Mouse (Mus musculus) CH12.LX (cell line): Measurements from ENCODE around the gene Aarsd1. TPM values are rescaled to one million over a fixed set of nuclear protein-coding genes. Genes with fewer than 3 reads are reported as not detected.
"Not testable (repeated sequence)": the region's sequence is repeated elsewhere in the genome, so short reads cannot be mapped to it uniquely, and the experiment has no call there.

Experiments used
- DNase-seq: peaks from one replicate; pipeline ENCODE4 v3.0.0-alpha.2; 2013; ENCODE audit errors: extremely low read depth
- H3K27ac ChIP-seq: 2 replicates; pipeline ENCODE4 v1.5.1; 2012; ENCODE audit warnings: low read depth, mild to moderate bottlenecking, control low read depth, moderate library complexity; ENCODE audit not compliant: insufficient read depth
- H3K27me3 ChIP-seq: replicated peaks from 2 replicates; pipeline ENCODE3; 2012; ENCODE audit warnings: inconsistent platforms
- H3K36me3 ChIP-seq, 2 experiments: replicated peaks in 1 of 2; 2 replicates each; pipeline versions ENCODE3 to v1.6.1; 2012; ENCODE audit warnings: inconsistent platforms in 1 of 2, low read length in 1 of 2, mild to moderate bottlenecking in 1 of 2, mixed read lengths in 1 of 2, moderate library complexity in 1 of 2; ENCODE audit not compliant: control insufficient read depth in 1 of 2, insufficient read depth in 1 of 2
- H3K4me1 ChIP-seq, 2 experiments: 2 replicates each; pipeline ENCODE4 v1.6.1; 2012; ENCODE audit warnings: inconsistent platforms in 1 of 2, moderate library complexity in 1 of 2; ENCODE audit not compliant: insufficient read depth in 2 of 2, control insufficient read depth in 1 of 2
- H3K4me2 ChIP-seq: 2 replicates; pipeline ENCODE4 v1.6.1; 2012; ENCODE audit warnings: low read depth, mild to moderate bottlenecking, control low read depth; ENCODE audit not compliant: poor library complexity, insufficient read depth, severe bottlenecking
- H3K4me3 ChIP-seq, 3 experiments: fragments of 150-350 bp in 1 of 3; sonication (generic) in 1 of 3; replicated peaks in 1 of 3; 2 replicates each; pipeline versions ENCODE3 to v1.5.1; 2011 to 2012; ENCODE audit warnings: low read depth in 2 of 3, low read length in 2 of 3, mild to moderate bottlenecking in 2 of 3, moderate library complexity in 2 of 3, control low read depth in 1 of 3, improper control_type of control experiment in 1 of 3, inconsistent platforms in 1 of 3, mixed read lengths in 1 of 3; ENCODE audit not compliant: poor library complexity in 1 of 3
- H3K79me2 ChIP-seq: replicated peaks from 2 replicates; pipeline ENCODE4 v1.6.1; 2012; ENCODE audit warnings: mild to moderate bottlenecking, moderate library complexity; ENCODE audit not compliant: control insufficient read depth, poor library complexity, insufficient read depth, severe bottlenecking; ENCODE audit errors: extremely low read depth
- H3K9ac ChIP-seq: 2 replicates; pipeline ENCODE4 v1.6.1; 2012; ENCODE audit warnings: low read depth, mild to moderate bottlenecking, control low read depth, moderate library complexity; ENCODE audit not compliant: insufficient read depth
- H3K9me3 ChIP-seq: replicated peaks from 2 replicates; pipeline ENCODE3; 2012; ENCODE audit warnings: low read length, inconsistent platforms, mixed read lengths
- CTCF ChIP-seq, 2 experiments: IDR thresholded peaks in 1 of 2; conservative IDR thresholded peaks in 1 of 2; 2 replicates each; pipeline ENCODE4 v1.5.1; 2011 to 2012; ENCODE audit warnings: low read depth in 2 of 2, low read length in 2 of 2, improper control_type of control experiment in 1 of 2, inconsistent platforms in 1 of 2, mild to moderate bottlenecking in 1 of 2, moderate library complexity in 1 of 2
- ELF1 ChIP-seq: IDR thresholded peaks from 2 replicates; pipeline ENCODE4 v1.6.1; 2014; ENCODE audit warnings: low read depth, mild to moderate bottlenecking, inconsistent platforms, low read length, improper control_type of control experiment
- ETS1 ChIP-seq: conservative IDR thresholded peaks from 2 replicates; pipeline ENCODE4 v1.6.1; 2012; ENCODE audit warnings: low read depth, mild to moderate bottlenecking, inconsistent platforms, low read length, improper control_type of control experiment, moderate library complexity
- GABPA ChIP-seq: IDR thresholded peaks from 2 replicates; pipeline ENCODE4 v1.6.1; 2012; ENCODE audit warnings: low read depth, low read length, improper control_type of control experiment, inconsistent platforms; ENCODE audit not compliant: insufficient replicate concordance
- IRF4 ChIP-seq: IDR thresholded peaks from 2 replicates; pipeline ENCODE4 v1.6.1; 2014; ENCODE audit warnings: low read depth, mild to moderate bottlenecking, inconsistent platforms, low read length, improper control_type of control experiment
- MAFK ChIP-seq: IDR thresholded peaks from 2 replicates; pipeline ENCODE4 v1.6.1; 2011; ENCODE audit warnings: low read length, improper control_type of control experiment; ENCODE audit not compliant: insufficient replicate concordance
- MAX ChIP-seq: IDR thresholded peaks from 2 replicates; pipeline ENCODE4 v1.6.1; 2011; ENCODE audit warnings: low read length, improper control_type of control experiment
- MAZ ChIP-seq: IDR thresholded peaks from 2 replicates; pipeline ENCODE4 v1.6.1; 2012; ENCODE audit warnings: low read depth, mild to moderate bottlenecking, inconsistent platforms, low read length, improper control_type of control experiment, moderate library complexity
- MXI1 ChIP-seq: IDR thresholded peaks from 2 replicates; pipeline ENCODE4 v1.6.1; 2011; ENCODE audit warnings: mild to moderate bottlenecking, low read depth, low read length, improper control_type of control experiment
- MYC ChIP-seq: IDR thresholded peaks from 2 replicates; pipeline ENCODE4 v1.6.1; 2011; ENCODE audit warnings: low read depth, mild to moderate bottlenecking, improper control_type of control experiment, low read length
- NELFE ChIP-seq: IDR thresholded peaks from 2 replicates; pipeline ENCODE4 v1.6.1; 2011; ENCODE audit warnings: low read depth, low read length, improper control_type of control experiment
- NRF1 ChIP-seq: IDR thresholded peaks from 2 replicates; pipeline ENCODE4 v1.6.1; 2014; ENCODE audit warnings: low read depth, mild to moderate bottlenecking, inconsistent platforms, low read length, improper control_type of control experiment, moderate library complexity
- POLR2AphosphoS2 ChIP-seq: IDR thresholded peaks from 2 replicates; pipeline ENCODE4 v1.6.1; 2011; ENCODE audit warnings: low read depth, low read length, improper control_type of control experiment
- RAD21 ChIP-seq: IDR thresholded peaks from 2 replicates; pipeline ENCODE4 v1.6.1; 2011; ENCODE audit warnings: low read depth, mild to moderate bottlenecking, low read length, improper control_type of control experiment, moderate library complexity
- RCOR1 ChIP-seq: conservative IDR thresholded peaks from 2 replicates; pipeline ENCODE4 v1.6.1; 2012; ENCODE audit warnings: low read depth, mild to moderate bottlenecking, inconsistent platforms, low read length, improper control_type of control experiment
- TBP ChIP-seq: conservative IDR thresholded peaks from 2 replicates; pipeline ENCODE4 v1.6.1; 2011; ENCODE audit warnings: low read depth, low read length, improper control_type of control experiment
- TCF12 ChIP-seq: IDR thresholded peaks from 2 replicates; pipeline ENCODE4 v1.6.1; 2014; ENCODE audit warnings: low read depth, mild to moderate bottlenecking, inconsistent platforms, low read length, improper control_type of control experiment
- UBTF ChIP-seq: IDR thresholded peaks from 2 replicates; pipeline ENCODE4 v1.6.1; 2012; ENCODE audit warnings: low read depth, mild to moderate bottlenecking, inconsistent platforms, low read length, improper control_type of control experiment, moderate library complexity
- USF1 ChIP-seq: IDR thresholded peaks from 2 replicates; pipeline ENCODE4 v1.6.1; 2014; ENCODE audit warnings: low read depth, mild to moderate bottlenecking, inconsistent platforms, low read length, improper control_type of control experiment
- USF2 ChIP-seq: conservative IDR thresholded peaks from 2 replicates; pipeline ENCODE4 v1.6.1; 2011; ENCODE audit warnings: low read depth, low read length, improper control_type of control experiment
- ZC3H11A ChIP-seq: IDR thresholded peaks from 2 replicates; pipeline ENCODE4 v1.6.1; 2012; ENCODE audit warnings: low read depth, mild to moderate bottlenecking, inconsistent platforms, low read length, improper control_type of control experiment
- ZKSCAN1 ChIP-seq: IDR thresholded peaks from 2 replicates; pipeline ENCODE4 v1.6.1; 2012; ENCODE audit warnings: low read depth, inconsistent platforms, low read length, improper control_type of control experiment, borderline replicate concordance
- ZMIZ1 ChIP-seq: IDR thresholded peaks from 2 replicates; pipeline ENCODE4 v1.6.1; 2012; ENCODE audit warnings: low read depth, mild to moderate bottlenecking, inconsistent platforms, low read length, improper control_type of control experiment
- ZNF384 ChIP-seq: IDR thresholded peaks from 2 replicates; pipeline ENCODE4 v1.6.1; 2012; ENCODE audit warnings: low read depth, low read length, improper control_type of control experiment, inconsistent platforms
- dilution Hi-C: fragments of 300-500 bp; cut with MboI; formaldehyde crosslinking; loops from 2 replicates; pipeline ENCODE4 v1.14.3; 2020; ENCODE audit warnings: low sequenced_read_pairs; ENCODE audit not compliant: extremely low pct_unique_long_range_greater_than_20kb, extremely low pct_ligation_motif_present
- in situ Hi-C: fragments of 300-500 bp; cut with MboI; formaldehyde crosslinking; loops from 3 replicates; pipeline ENCODE4 v1.14.3; 2019; ENCODE audit warnings: low sequenced_read_pairs, low pct_ligation_motif_present, low pct_unique_long_range_greater_than_20kb, mixed read lengths
- polyA plus RNA-seq: library from polyadenylated mRNA; unstranded; fragments of >175 nt; gene quantifications from 2 replicates; pipeline ENCODE4 v1.2.1, GENCODE M21; 2012; ENCODE audit warnings: low read depth; ENCODE audit not compliant: insufficient read length
- total RNA-seq, 2 experiments: library from RNA; depleted of rRNA; stranded (reverse); fragments of 300-350 nt in 1 of 2; fragments of >200 nt in 1 of 2; gene quantifications; 2 replicates each; pipeline ENCODE4 v1.2.3; 2012 to 2014

Aarsd1 gene
- total and polyA plus RNA-seq, 3 experiments: 81.5 to 133 (median 84.5) TPM

DNA sequence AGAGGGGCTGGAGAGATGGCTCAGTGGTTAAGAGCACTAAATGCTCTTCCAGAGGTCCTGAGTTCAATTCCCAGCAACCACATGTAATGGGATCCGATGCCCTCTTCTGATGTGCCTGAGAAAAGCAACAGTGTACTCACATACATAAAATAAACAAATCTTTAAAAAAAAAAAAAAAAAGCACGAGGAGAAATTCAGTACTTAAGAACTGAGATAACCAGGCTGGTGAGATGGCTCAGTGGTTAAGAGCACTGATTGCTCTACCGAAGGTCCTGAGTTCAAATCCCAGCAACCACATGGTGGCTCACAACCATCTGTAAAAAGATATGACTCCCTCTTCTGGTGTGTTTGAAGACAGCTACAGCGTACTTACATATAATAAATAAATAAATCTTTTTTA lies 32.2 kb upstream of the Aarsd1 start:
- H3K4me2 ChIP-seq: peak overlapping the region; percentile 69; the same call in 1 of the 2 replicates
- dilution Hi-C loops, H3K9me3 ChIP-seq, in situ Hi-C loops, H3K27me3 ChIP-seq, DNase-seq: not testable (repeated sequence)
- peak overlapping the region in 2 of 3 experiments; percentile 66 to 68 for H3K4me3 ChIP-seq
- peaks cover 17% of the 10 kb centered on the region for H3K79me2 ChIP-seq
- peaks cover 10 to 60% of the 10 kb centered on the region in 2 experiments for H3K4me1 ChIP-seq
- H3K27ac ChIP-seq: 0 out of 2 replicates have a peak overlapping the region, but pooled peaks have one; percentile 88
- TF ChIP-seq ZNF384: 0 out of 2 replicates have a peak, but pooled peaks have one; percentile 9
- TF ChIP-seq TBP: peak; percentile 58; the same call in 1 of the 2 replicates
- peak overlapping the region; percentile 71 for H3K9ac ChIP-seq
- H3K36me3 ChIP-seq: peaks cover 11 to 46% of the 10 kb centered on the region in 2 experiments

DNA sequence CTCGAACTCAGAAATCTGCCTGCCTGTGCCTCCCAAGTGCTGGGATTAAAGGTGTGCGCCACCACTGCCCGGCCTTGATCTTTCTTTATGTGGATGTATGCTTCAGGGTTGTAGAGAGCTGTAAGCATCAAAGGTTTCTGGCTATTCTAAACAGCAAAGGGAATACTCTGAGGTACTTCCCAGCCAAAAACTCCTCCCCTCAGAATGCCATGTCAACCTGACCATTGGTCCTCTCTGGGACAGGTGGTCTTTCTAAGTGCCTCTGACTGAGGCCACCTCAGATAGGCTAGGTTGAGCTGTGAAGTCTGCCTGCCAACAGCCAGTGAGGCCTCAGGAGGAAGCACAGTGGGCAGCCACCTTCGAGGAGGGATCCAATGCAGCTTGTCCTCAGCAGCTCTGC lies 31.5 kb upstream of the Aarsd1 start:
- TF ChIP-seq NRF1: 0 out of 2 replicates have a peak, but pooled peaks have one; percentile 18
- TF ChIP-seq TCF12: no peak
- TF ChIP-seq POLR2AphosphoS2: 0 out of 2 replicates have a peak, but pooled peaks have one; percentile 15
- peak; percentile 42; the same call in 1 of the 2 replicates for TF ChIP-seq MAX
- no peak for TF ChIP-seq RAD21
- peak; percentile 28; the same call in 1 of the 2 replicates for TF ChIP-seq USF1
- TF ChIP-seq TBP: peak; percentile 62
- TF ChIP-seq ELF1: 0 out of 2 replicates have a peak, but pooled peaks have one; percentile 29
- Histone ChIP-seq H3K9ac (peak overlapping the region; percentile 71), H3K27ac (peak overlapping the region; percentile 88), H3K4me3 (peak overlapping the region; percentile 66 to 71 (median 68)), H3K4me2 (peak overlapping the region; percentile 69), H3K79me2 (peaks cover 24% of the 10 kb centered on the region), H3K36me3 (peaks cover 18 to 48% of the 10 kb centered on the region in 2 experiments), H3K27me3 (no peaks in the 10 kb centered on the region), H3K9me3 (no peaks in the 10 kb centered on the region), H3K4me1 (peaks cover 12 to 63% of the 10 kb centered on the region in 2 experiments)
- dilution Hi-C loops (no loop called here), in situ Hi-C loops (no loop called here)
- peak; percentile 89 for DNase-seq

DNA sequence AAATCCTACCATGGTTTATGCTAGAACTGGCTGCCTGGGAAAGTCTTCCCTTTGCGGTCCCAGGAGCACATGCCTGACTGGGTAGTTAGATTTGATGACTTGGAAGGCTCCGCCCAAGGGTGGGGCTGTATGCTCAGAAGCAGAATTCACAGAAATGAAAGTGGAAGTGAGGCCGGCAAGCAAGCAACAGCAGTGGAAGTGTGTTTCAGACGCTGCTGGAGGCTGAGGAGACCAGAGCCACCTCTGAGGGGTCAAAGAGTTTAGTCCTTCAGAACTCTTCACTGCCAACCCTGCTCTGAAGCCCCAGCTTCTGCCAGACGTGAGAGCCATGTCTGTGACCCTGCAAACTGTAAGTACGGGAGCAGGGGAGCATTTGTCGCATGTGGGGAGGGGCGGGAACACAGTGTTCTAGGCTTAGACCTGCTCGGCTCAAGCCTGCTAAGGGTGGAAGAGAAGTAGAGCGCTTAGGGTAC lies 30.9 kb upstream of the Aarsd1 start, which contains the start of gene Ifi35:
Gene Ifi35 (plus strand): TSS at position 134 of the 473 bp plus-strand sequence.
- Histone ChIP-seq H3K4me2 (peak within 1 kb of the TSS; percentile 69), H3K27me3 (no peaks in the 10 kb centered on the region), H3K27ac (peak within 1 kb of the TSS; percentile 88), H3K36me3 (peaks cover 24 to 48% of the 10 kb centered on the region in 2 experiments), H3K9me3 (no peaks in the 10 kb centered on the region), H3K9ac (peak within 1 kb of the TSS; percentile 71), H3K79me2 (peaks cover 30% of the 10 kb centered on the region), H3K4me1 (peaks cover 12 to 62% of the 10 kb centered on the region in 2 experiments), H3K4me3 (peak within 1 kb of the TSS; percentile 66 to 71 (median 68))
- in situ Hi-C loops (no loop called here), dilution Hi-C loops (no loop called here)
- DNase-seq: peak; percentile 97
- TF ChIP-seq CTCF (conservative IDR thresholded peaks at IDR 0.05 in 1 of 2, IDR thresholded peaks at IDR 0.05 in 1 of 2; ENCODE audit: low read depth in 2 of 2, low read length in 2 of 2) (no peak), MYC (peak; percentile 90), GABPA (no peak), ZNF384 (no peak), ZC3H11A (no peak), RCOR1 (no peak), ETS1 (peak; percentile 80), IRF4 (peak; percentile 80), NELFE (peak; percentile 95), MXI1 (peak; percentile 95), MAFK (0 out of 2 replicates have a peak, but pooled peaks have one; percentile 1), USF1 (no peak), UBTF (0 out of 2 replicates have a peak, but pooled peaks have one; percentile 13), USF2 (no peak), ZKSCAN1 (no peak), MAZ (peak; percentile 86), ZMIZ1 (peak; percentile 84)
